Mouse (Mus musculus): ENCODE data around the gene Hsd17b13. TPM values are rescaled to one million over a fixed set of nuclear protein-coding genes. Genes with fewer than 3 reads are reported as not detected.

Gene Hsd17b13
- polyA plus RNA-seq, 1 experiment: 1.6 TPM

DNA sequence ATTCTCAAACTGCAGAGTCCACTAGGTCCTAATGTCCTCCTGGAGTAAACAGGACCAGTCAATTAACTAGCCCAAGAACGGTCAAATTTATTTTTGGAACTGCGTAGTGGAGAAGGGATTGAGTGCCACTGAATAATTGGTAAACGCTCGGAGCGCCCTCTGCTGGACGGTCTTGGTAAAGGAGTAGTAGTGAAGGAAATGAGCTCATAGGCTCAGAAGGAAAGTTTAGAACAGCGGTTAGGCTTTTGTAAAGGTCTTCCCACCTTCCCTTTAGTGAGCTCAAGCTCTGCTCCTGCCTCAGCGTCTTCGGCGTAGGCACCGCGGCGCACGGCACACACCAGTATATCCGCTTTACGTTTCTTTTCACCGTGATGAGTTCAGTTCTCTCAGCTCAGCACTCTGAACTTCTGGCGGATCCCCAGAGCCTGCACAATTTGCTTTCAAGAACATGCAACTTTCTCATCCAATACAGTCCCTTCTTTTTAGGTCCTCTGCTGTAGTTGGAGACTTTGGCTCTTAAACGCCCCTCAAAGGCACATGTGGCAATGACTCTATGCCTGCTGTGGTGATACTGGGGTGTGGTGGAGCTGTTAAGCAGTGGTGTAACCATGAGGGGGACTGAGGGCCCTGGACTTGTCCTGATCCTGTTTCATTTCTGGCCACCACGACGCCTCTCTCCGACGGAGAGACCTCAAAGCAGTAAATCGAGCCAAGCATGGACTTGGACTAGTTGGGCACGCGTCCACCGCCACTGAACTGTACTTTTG, 49.6 kb downstream of the Hsd17b13 start:
- TF ChIP-seq POLR2A (IDR thresholded peaks at IDR 0.05; ENCODE audit: low read depth, low read length) (no peak), CTCF (IDR thresholded peaks at IDR 0.05; ENCODE audit: extremely low read depth, insufficient read depth, insufficient read length, insufficient replicate concordance) (peak; percentile 51; the same call in 1 of the 2 replicates)
- 31% methylated on average over 27 of the region's 27 CpGs for WGBS
- no peaks in the 10 kb centered on the region for H3K27me3 ChIP-seq (ENCODE audit: control insufficient read depth, insufficient read depth, low read length)
- peak overlapping the region; percentile 45; the same call in 1 of the 2 replicates for H3K4me3 ChIP-seq (ENCODE audit: extremely low read depth, insufficient read depth, insufficient read length)
- no peaks in the 10 kb centered on the region for H3K36me3 ChIP-seq (ENCODE audit: control insufficient read depth, insufficient read depth, low read length)
- H3K4me1 ChIP-seq (ENCODE audit: control insufficient read depth, insufficient read depth, insufficient read length): no peaks in the 10 kb centered on the region; the same call in 1 of the 2 replicates
- H3K27ac ChIP-seq (ENCODE audit: insufficient read depth, low read length): no peak overlapping the region
- DNase-seq (ENCODE audit: low read depth in 1 of 2, low spot score in 2 of 2): peak; percentile 47 to 80

DNA sequence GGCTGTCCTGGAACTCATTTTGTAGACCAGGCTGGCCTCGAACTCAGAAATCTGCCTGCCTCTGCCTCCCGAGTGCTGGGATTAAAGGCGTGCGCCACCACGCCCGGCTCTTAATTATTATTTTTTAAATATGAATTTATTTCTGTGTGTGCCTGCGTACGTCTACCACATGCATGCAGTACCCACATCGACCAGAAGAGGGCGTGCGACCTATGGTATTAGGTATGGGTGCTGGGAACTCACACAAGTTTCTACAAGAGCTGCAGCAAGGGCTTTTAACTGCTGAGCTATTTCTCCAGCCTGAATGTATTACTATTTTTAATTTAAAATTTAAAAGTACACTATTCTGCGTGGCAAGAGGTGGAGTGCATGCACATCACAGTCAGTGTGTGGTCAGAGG, 50.8 kb downstream of the Hsd17b13 start:
- 75% methylated on average over 12 of the region's 12 CpGs for WGBS
- Histone ChIP-seq H3K27ac (ENCODE audit: insufficient read depth, low read length) (no peak overlapping the region), H3K36me3 (ENCODE audit: control insufficient read depth, insufficient read depth, low read length) (no peaks in the 10 kb centered on the region), H3K27me3 (ENCODE audit: control insufficient read depth, insufficient read depth, low read length) (no peaks in the 10 kb centered on the region), H3K4me3 (ENCODE audit: extremely low read depth, insufficient read depth, insufficient read length) (no peak overlapping the region), H3K4me1 (ENCODE audit: control insufficient read depth, insufficient read depth, insufficient read length) (no peaks in the 10 kb centered on the region; the same call in 1 of the 2 replicates)
- no peak for DNase-seq (ENCODE audit: low read depth in 1 of 2, low spot score in 2 of 2)
- TF ChIP-seq CTCF (IDR thresholded peaks at IDR 0.05; ENCODE audit: extremely low read depth, insufficient read depth, insufficient read length, insufficient replicate concordance): no peak
- no peak for TF ChIP-seq POLR2A (IDR thresholded peaks at IDR 0.05; ENCODE audit: low read depth, low read length)

DNA sequence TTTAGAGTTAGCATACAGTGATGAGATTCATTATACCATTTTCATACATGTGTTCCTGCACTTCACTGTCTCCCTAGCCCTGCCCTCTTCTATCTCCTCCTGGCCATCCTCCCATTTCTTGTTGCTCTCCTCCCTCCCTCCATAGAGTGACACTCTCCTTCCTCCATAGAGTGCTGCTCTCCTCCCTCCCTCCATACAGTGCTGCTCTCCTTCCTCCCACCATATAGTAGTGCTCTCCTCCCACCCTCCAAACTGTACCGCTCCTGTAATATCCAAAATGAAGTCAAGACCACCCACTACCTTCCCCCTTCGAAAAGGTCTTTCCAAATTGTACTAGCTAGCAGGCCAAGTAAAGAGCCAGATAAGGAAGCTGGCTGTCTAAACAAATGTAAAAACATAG, 53.5 kb downstream of the Hsd17b13 start:
- Histone ChIP-seq H3K36me3 (ENCODE audit: control insufficient read depth, insufficient read depth, low read length) (no peaks in the 10 kb centered on the region), H3K27ac (ENCODE audit: insufficient read depth, low read length) (no peak overlapping the region), H3K4me1 (ENCODE audit: control insufficient read depth, insufficient read depth, insufficient read length) (no peaks in the 10 kb centered on the region; the same call in 1 of the 2 replicates), H3K4me3 (ENCODE audit: extremely low read depth, insufficient read depth, insufficient read length) (no peak overlapping the region), H3K27me3 (ENCODE audit: control insufficient read depth, insufficient read depth, low read length) (no peaks in the 10 kb centered on the region)
- no peak for DNase-seq (ENCODE audit: low read depth in 1 of 2, low spot score in 2 of 2)
- no peak for TF ChIP-seq CTCF (IDR thresholded peaks at IDR 0.05; ENCODE audit: extremely low read depth, insufficient read depth, insufficient read length, insufficient replicate concordance)
- TF ChIP-seq POLR2A (IDR thresholded peaks at IDR 0.05; ENCODE audit: low read depth, low read length): no peak
- WGBS: 91% methylated on average over 2 of the region's 2 CpGs

DNA sequence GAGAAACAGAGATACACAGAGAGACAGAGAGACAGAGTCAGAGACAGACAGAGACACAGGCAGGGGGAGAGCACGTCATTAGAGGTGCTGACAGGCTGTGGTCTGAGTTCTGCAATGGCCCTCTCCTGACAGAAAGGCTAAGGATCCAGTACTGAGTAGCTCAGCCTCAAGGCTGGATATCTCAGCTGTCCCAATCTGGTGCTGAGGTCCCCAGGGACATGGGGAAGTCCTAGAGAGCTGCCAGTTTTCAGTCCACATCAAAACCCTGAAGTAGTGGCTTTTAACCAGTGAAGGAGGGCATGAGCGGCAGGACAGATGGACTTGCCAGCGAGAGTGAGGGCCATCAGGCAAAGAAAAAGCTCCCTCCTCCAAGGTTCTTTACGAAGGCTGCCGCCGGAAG, 54.1 kb downstream of the Hsd17b13 start:
- no peak overlapping the region for H3K4me3 ChIP-seq (ENCODE audit: extremely low read depth, insufficient read depth, insufficient read length)
- 81% methylated on average over 6 of the region's 6 CpGs for WGBS
- H3K4me1 ChIP-seq (ENCODE audit: control insufficient read depth, insufficient read depth, insufficient read length): no peaks in the 10 kb centered on the region; the same call in 1 of the 2 replicates
- TF ChIP-seq CTCF (IDR thresholded peaks at IDR 0.05; ENCODE audit: extremely low read depth, insufficient read depth, insufficient read length, insufficient replicate concordance) (no peak), POLR2A (IDR thresholded peaks at IDR 0.05; ENCODE audit: low read depth, low read length) (no peak)
- DNase-seq (ENCODE audit: low read depth in 1 of 2, low spot score in 2 of 2): no peak
- no peaks in the 10 kb centered on the region for H3K27me3 ChIP-seq (ENCODE audit: control insufficient read depth, insufficient read depth, low read length)
- no peaks in the 10 kb centered on the region for H3K36me3 ChIP-seq (ENCODE audit: control insufficient read depth, insufficient read depth, low read length)
- no peak overlapping the region for H3K27ac ChIP-seq (ENCODE audit: insufficient read depth, low read length)

DNA sequence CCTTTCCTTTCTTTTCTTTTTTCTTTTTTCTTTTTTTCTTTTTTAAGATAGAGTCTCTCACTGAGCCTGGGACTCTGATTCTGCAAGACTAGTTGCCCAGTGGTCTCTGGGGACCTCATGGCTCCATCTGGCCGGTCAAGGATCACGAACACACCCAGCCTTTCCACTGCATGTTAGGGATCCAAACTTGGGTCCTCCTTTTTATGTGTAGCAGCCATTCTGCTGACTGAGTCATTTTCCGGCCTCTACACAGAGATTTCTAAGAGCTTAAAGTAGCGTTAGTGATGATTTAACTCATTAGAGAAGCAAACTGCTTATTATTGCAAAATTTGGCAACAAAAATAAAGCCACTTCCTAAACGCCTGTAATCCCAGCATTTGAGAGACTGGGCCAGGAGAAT, 54.8 kb downstream of the Hsd17b13 start:
- Histone ChIP-seq H3K4me3 (ENCODE audit: extremely low read depth, insufficient read depth, insufficient read length) (no peak overlapping the region), H3K4me1 (ENCODE audit: control insufficient read depth, insufficient read depth, insufficient read length) (no peaks in the 10 kb centered on the region), H3K27ac (ENCODE audit: insufficient read depth, low read length) (no peak overlapping the region), H3K27me3 (ENCODE audit: control insufficient read depth, insufficient read depth, low read length) (no peaks in the 10 kb centered on the region), H3K36me3 (ENCODE audit: control insufficient read depth, insufficient read depth, low read length) (no peaks in the 10 kb centered on the region)
- WGBS: 65% methylated on average over 5 of the region's 5 CpGs
- no peak for DNase-seq (ENCODE audit: low read depth in 1 of 2, low spot score in 2 of 2)
- TF ChIP-seq CTCF (IDR thresholded peaks at IDR 0.05; ENCODE audit: extremely low read depth, insufficient read depth, insufficient read length, insufficient replicate concordance) (no peak), POLR2A (IDR thresholded peaks at IDR 0.05; ENCODE audit: low read depth, low read length) (no peak)

DNA sequence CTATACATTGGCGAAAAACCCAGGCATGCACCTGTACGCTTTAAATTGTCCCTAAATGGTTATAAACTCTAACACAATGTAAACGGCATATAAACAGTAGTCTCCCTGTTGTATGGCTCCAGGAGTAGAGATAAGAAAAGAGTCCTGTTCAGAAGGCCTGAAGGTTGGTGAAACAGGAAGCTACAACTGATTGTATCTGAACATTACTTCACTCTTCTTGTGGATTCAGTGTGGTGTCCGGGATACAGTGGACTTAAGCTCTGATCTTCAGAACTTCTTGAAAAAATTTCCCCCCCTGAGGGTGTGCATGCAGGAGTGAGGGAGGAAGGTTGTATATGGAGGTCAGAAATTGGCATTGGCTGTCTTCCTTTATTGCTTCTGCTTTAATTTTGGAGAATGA, 57.7 kb downstream of the Hsd17b13 start:
- Histone ChIP-seq H3K27me3 (ENCODE audit: control insufficient read depth, insufficient read depth, low read length) (no peaks in the 10 kb centered on the region), H3K4me3 (ENCODE audit: extremely low read depth, insufficient read depth, insufficient read length) (no peak overlapping the region), H3K27ac (ENCODE audit: insufficient read depth, low read length) (no peak overlapping the region), H3K4me1 (ENCODE audit: control insufficient read depth, insufficient read depth, insufficient read length) (no peaks in the 10 kb centered on the region), H3K36me3 (ENCODE audit: control insufficient read depth, insufficient read depth, low read length) (no peaks in the 10 kb centered on the region)
- WGBS: 76% methylated on average over 4 of the region's 4 CpGs
- no peak for DNase-seq (ENCODE audit: low read depth in 1 of 2, low spot score in 2 of 2)
- TF ChIP-seq CTCF (IDR thresholded peaks at IDR 0.05; ENCODE audit: extremely low read depth, insufficient read depth, insufficient read length, insufficient replicate concordance) (no peak), POLR2A (IDR thresholded peaks at IDR 0.05; ENCODE audit: low read depth, low read length) (no peak)

DNA sequence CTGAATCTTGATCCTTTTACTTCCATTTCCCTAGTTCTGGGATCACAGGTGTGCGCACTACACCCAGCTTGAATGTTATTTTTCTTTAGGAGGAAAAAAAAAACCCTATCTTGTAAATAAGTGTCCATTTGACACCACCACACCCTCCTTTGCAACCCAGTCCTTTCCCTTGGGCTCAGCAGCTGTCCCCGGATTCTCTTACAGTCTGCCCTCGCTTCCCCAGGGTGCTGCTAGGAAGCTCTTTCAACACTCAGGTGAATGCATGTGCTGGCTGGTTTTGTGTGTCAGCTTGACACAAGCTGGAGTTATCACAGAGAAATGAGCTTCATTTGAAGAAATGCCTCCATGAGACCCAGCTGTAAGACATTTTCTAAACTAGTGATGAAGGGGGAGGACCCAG, 59.0 kb downstream of the Hsd17b13 start:
- H3K27ac ChIP-seq (ENCODE audit: insufficient read depth, low read length): no peak overlapping the region
- no peaks in the 10 kb centered on the region for H3K4me1 ChIP-seq (ENCODE audit: control insufficient read depth, insufficient read depth, insufficient read length)
- TF ChIP-seq POLR2A (IDR thresholded peaks at IDR 0.05; ENCODE audit: low read depth, low read length): no peak
- no peak for TF ChIP-seq CTCF (IDR thresholded peaks at IDR 0.05; ENCODE audit: extremely low read depth, insufficient read depth, insufficient read length, insufficient replicate concordance)
- no peaks in the 10 kb centered on the region for H3K36me3 ChIP-seq (ENCODE audit: control insufficient read depth, insufficient read depth, low read length)
- WGBS: 92% methylated on average over 3 of the region's 3 CpGs
- no peaks in the 10 kb centered on the region for H3K27me3 ChIP-seq (ENCODE audit: control insufficient read depth, insufficient read depth, low read length)
- no peak overlapping the region for H3K4me3 ChIP-seq (ENCODE audit: extremely low read depth, insufficient read depth, insufficient read length)
- no peak for DNase-seq (ENCODE audit: low read depth in 1 of 2, low spot score in 2 of 2)
